Mouse (Mus musculus): ENCODE measurements around the gene Mapkapk3. TPM values are rescaled to one million over a fixed set of nuclear protein-coding genes. Genes with fewer than 3 reads are reported as not detected.
A peak's percentile ranks its signal among the peaks of the same experiment; 100 is the strongest.

Gene Mapkapk3
- polyA plus RNA-seq, 1 experiment from 2014 or later, result 6.5 TPM

- no peak overlapping the region for H3K9ac ChIP-seq (ENCODE audit: low read depth, low read length)
- H3K9me3 ChIP-seq (ENCODE audit: control insufficient read depth, low read length), result no peaks in the 10 kb centered on the region
- H3K27me3 ChIP-seq (ENCODE audit: control insufficient read depth, insufficient read depth, low read length), result no peaks in the 10 kb centered on the region; the same call in 1 of the 2 replicates
- ATAC-seq (ENCODE audit: low FRiP score, low TSS enrichment), result peak; percentile 71
- H3K36me3 ChIP-seq (ENCODE audit: control insufficient read depth, insufficient read depth, low read length), result no peaks in the 10 kb centered on the region
- H3K4me3 ChIP-seq (ENCODE audit: low read length), result no peak overlapping the region
- WGBS, result 26% methylated on average over 4 of the region's 4 CpGs
- no peak overlapping the region for H3K27ac ChIP-seq (ENCODE audit: low read depth, low read length)
- no peaks in the 10 kb centered on the region for H3K4me1 ChIP-seq (ENCODE audit: control insufficient read depth, insufficient read depth, low read length)
- H3K4me2 ChIP-seq (replicated peaks; ENCODE audit: low read depth, low read length), result no peak overlapping the region
These were observed 21.8 kb downstream of the Mapkapk3 start for GRCm38 (mm10) chr9:107267721-107268402.

GRCm38 (mm10) chr9:107267028-107267427 lies 22.6 kb downstream of the Mapkapk3 start:
- 58% methylated on average over 1 of the region's 1 CpGs for WGBS
- ATAC-seq (ENCODE audit: low FRiP score, low TSS enrichment), result no peak
- no peak overlapping the region for H3K27ac ChIP-seq (ENCODE audit: low read depth, low read length)
- H3K27me3 ChIP-seq (ENCODE audit: control insufficient read depth, insufficient read depth, low read length), result no peaks in the 10 kb centered on the region; the same call in 1 of the 2 replicates
- H3K4me3 ChIP-seq (ENCODE audit: low read length), result no peak overlapping the region
- H3K9ac ChIP-seq (ENCODE audit: low read depth, low read length), result no peak overlapping the region
- H3K9me3 ChIP-seq (ENCODE audit: control insufficient read depth, low read length), result no peaks in the 10 kb centered on the region
- H3K36me3 ChIP-seq (ENCODE audit: control insufficient read depth, insufficient read depth, low read length), result no peaks in the 10 kb centered on the region
- H3K4me1 ChIP-seq (ENCODE audit: control insufficient read depth, insufficient read depth, low read length), result no peaks in the 10 kb centered on the region
- H3K4me2 ChIP-seq (replicated peaks; ENCODE audit: low read depth, low read length), result no peak overlapping the region

- no peak for ATAC-seq (ENCODE audit: low FRiP score, low TSS enrichment)
- Histone ChIP-seq H3K4me3 (ENCODE audit: low read length) (no peak overlapping the region), H3K27ac (ENCODE audit: low read depth, low read length) (no peak overlapping the region), H3K9me3 (ENCODE audit: control insufficient read depth, low read length) (no peaks in the 10 kb centered on the region), H3K4me1 (ENCODE audit: control insufficient read depth, insufficient read depth, low read length) (no peaks in the 10 kb centered on the region), H3K9ac (ENCODE audit: low read depth, low read length) (no peak overlapping the region), H3K4me2 (replicated peaks; ENCODE audit: low read depth, low read length) (no peak overlapping the region), H3K36me3 (ENCODE audit: control insufficient read depth, insufficient read depth, low read length) (no peaks in the 10 kb centered on the region), H3K27me3 (ENCODE audit: control insufficient read depth, insufficient read depth, low read length) (no peaks in the 10 kb centered on the region; the same call in 1 of the 2 replicates)
- 55% methylated on average over 3 of the region's 3 CpGs for WGBS
These were observed 24.9 kb downstream of the Mapkapk3 start for GRCm38 (mm10) chr9:107264731-107265130.

- WGBS, result 68% methylated on average over 5 of the region's 5 CpGs
- H3K9ac ChIP-seq (ENCODE audit: low read depth, low read length), result no peak overlapping the region
These were observed 25.8 kb downstream of the Mapkapk3 start for GRCm38 (mm10) chr9:107263912-107264311.

GRCm38 (mm10) chr9:107262375-107262774 lies 27.3 kb downstream of the Mapkapk3 start:
- Histone ChIP-seq H3K4me2 (replicated peaks; ENCODE audit: low read depth, low read length) (no peak overlapping the region), H3K9me3 (ENCODE audit: control insufficient read depth, low read length) (no peaks in the 10 kb centered on the region), H3K36me3 (ENCODE audit: control insufficient read depth, insufficient read depth, low read length) (no peaks in the 10 kb centered on the region), H3K9ac (ENCODE audit: low read depth, low read length) (no peak overlapping the region), H3K27ac (ENCODE audit: low read depth, low read length) (no peak overlapping the region), H3K4me3 (ENCODE audit: low read length) (no peak overlapping the region), H3K4me1 (ENCODE audit: control insufficient read depth, insufficient read depth, low read length) (no peaks in the 10 kb centered on the region), H3K27me3 (ENCODE audit: control insufficient read depth, insufficient read depth, low read length) (no peaks in the 10 kb centered on the region; the same call in 1 of the 2 replicates)
- 80% methylated on average over 7 of the region's 7 CpGs for WGBS
- ATAC-seq (ENCODE audit: low FRiP score, low TSS enrichment), result no peak

More at GRCm38 (mm10) chr9:107263912-107264311, 25.8 kb downstream of the Mapkapk3 start:
- Histone ChIP-seq H3K27me3 (ENCODE audit: control insufficient read depth, insufficient read depth, low read length) (no peaks in the 10 kb centered on the region; the same call in 1 of the 2 replicates), H3K9me3 (ENCODE audit: control insufficient read depth, low read length) (no peaks in the 10 kb centered on the region), H3K4me1 (ENCODE audit: control insufficient read depth, insufficient read depth, low read length) (no peaks in the 10 kb centered on the region), H3K4me2 (replicated peaks; ENCODE audit: low read depth, low read length) (no peak overlapping the region), H3K27ac (ENCODE audit: low read depth, low read length) (no peak overlapping the region), H3K4me3 (ENCODE audit: low read length) (no peak overlapping the region), H3K36me3 (ENCODE audit: control insufficient read depth, insufficient read depth, low read length) (no peaks in the 10 kb centered on the region)
- ATAC-seq (ENCODE audit: low FRiP score, low TSS enrichment), result no peak

GRCm38 (mm10) chr9:107261792-107262191 lies 27.9 kb downstream of the Mapkapk3 start:
- Histone ChIP-seq H3K27ac (ENCODE audit: low read depth, low read length) (no peak overlapping the region), H3K36me3 (ENCODE audit: control insufficient read depth, insufficient read depth, low read length) (no peaks in the 10 kb centered on the region), H3K4me2 (replicated peaks; ENCODE audit: low read depth, low read length) (no peak overlapping the region), H3K27me3 (ENCODE audit: control insufficient read depth, insufficient read depth, low read length) (no peaks in the 10 kb centered on the region; the same call in 1 of the 2 replicates), H3K9me3 (ENCODE audit: control insufficient read depth, low read length) (no peaks in the 10 kb centered on the region), H3K4me1 (ENCODE audit: control insufficient read depth, insufficient read depth, low read length) (no peaks in the 10 kb centered on the region), H3K4me3 (ENCODE audit: low read length) (no peak overlapping the region), H3K9ac (ENCODE audit: low read depth, low read length) (no peak overlapping the region)
- WGBS, result 75% methylated on average over 6 of the region's 6 CpGs
- ATAC-seq (ENCODE audit: low FRiP score, low TSS enrichment), result no peak

- H3K9ac ChIP-seq (ENCODE audit: low read depth, low read length), result no peak overlapping the region
- 71% methylated on average over 8 of the region's 8 CpGs for WGBS
- no peaks in the 10 kb centered on the region; the same call in 1 of the 2 replicates for H3K27me3 ChIP-seq (ENCODE audit: control insufficient read depth, insufficient read depth, low read length)
- H3K4me1 ChIP-seq (ENCODE audit: control insufficient read depth, insufficient read depth, low read length), result no peaks in the 10 kb centered on the region
- no peak overlapping the region for H3K4me3 ChIP-seq (ENCODE audit: low read length)
- ATAC-seq (ENCODE audit: low FRiP score, low TSS enrichment), result no peak
- H3K27ac ChIP-seq (ENCODE audit: low read depth, low read length), result no peak overlapping the region
- H3K36me3 ChIP-seq (ENCODE audit: control insufficient read depth, insufficient read depth, low read length), result no peaks in the 10 kb centered on the region
- H3K4me2 ChIP-seq (replicated peaks; ENCODE audit: low read depth, low read length), result no peak overlapping the region
- H3K9me3 ChIP-seq (ENCODE audit: control insufficient read depth, low read length), result no peaks in the 10 kb centered on the region
These were observed 28.8 kb downstream of the Mapkapk3 start for GRCm38 (mm10) chr9:107260836-107261235.

GRCm38 (mm10) chr9:107260429-107260828 lies 29.2 kb downstream of the Mapkapk3 start:
- H3K36me3 ChIP-seq (ENCODE audit: control insufficient read depth, insufficient read depth, low read length), result no peaks in the 10 kb centered on the region
- no peak overlapping the region for H3K4me3 ChIP-seq (ENCODE audit: low read length)
- no peak overlapping the region for H3K9ac ChIP-seq (ENCODE audit: low read depth, low read length)
- ATAC-seq (ENCODE audit: low FRiP score, low TSS enrichment), result no peak
- no peaks in the 10 kb centered on the region for H3K4me1 ChIP-seq (ENCODE audit: control insufficient read depth, insufficient read depth, low read length)
- WGBS, result 73% methylated on average over 2 of the region's 2 CpGs
- H3K27ac ChIP-seq (ENCODE audit: low read depth, low read length), result no peak overlapping the region
- H3K9me3 ChIP-seq (ENCODE audit: control insufficient read depth, low read length), result no peaks in the 10 kb centered on the region
- H3K27me3 ChIP-seq (ENCODE audit: control insufficient read depth, insufficient read depth, low read length), result no peaks in the 10 kb centered on the region; the same call in 1 of the 2 replicates
- no peak overlapping the region for H3K4me2 ChIP-seq (replicated peaks; ENCODE audit: low read depth, low read length)

GRCm38 (mm10) chr9:107259571-107259970 lies 30.1 kb downstream of the Mapkapk3 start:
- Histone ChIP-seq H3K36me3 (ENCODE audit: control insufficient read depth, insufficient read depth, low read length) (no peaks in the 10 kb centered on the region), H3K4me3 (ENCODE audit: low read length) (no peak overlapping the region), H3K27ac (ENCODE audit: low read depth, low read length) (no peak overlapping the region), H3K9me3 (ENCODE audit: control insufficient read depth, low read length) (no peaks in the 10 kb centered on the region), H3K4me2 (replicated peaks; ENCODE audit: low read depth, low read length) (no peak overlapping the region), H3K27me3 (ENCODE audit: control insufficient read depth, insufficient read depth, low read length) (no peaks in the 10 kb centered on the region; the same call in 1 of the 2 replicates), H3K9ac (ENCODE audit: low read depth, low read length) (no peak overlapping the region), H3K4me1 (ENCODE audit: control insufficient read depth, insufficient read depth, low read length) (0 out of 2 replicates have a peak, but pooled peaks cover under 1% of the 10 kb centered on the region)
- no peak for ATAC-seq (ENCODE audit: low FRiP score, low TSS enrichment)
- whole genome bisulfite sequencing, result 73% methylated on average over 6 of the region's 6 CpGs
